In genomic region chr11:74672901-74673513, GRCm38 (mm10) we compare ENCODE assay signal across 12 mouse cellular contexts. TPM values are rescaled to one million over a fixed set of nuclear protein-coding genes. Genes with fewer than 3 reads are reported as not detected.
DNase-seq lines count a peak whose midpoint lies in the region; ATAC-seq lines count a peak whose summit lies in the region.
"Had no signal": no experiment of that assay in that cellular context is flagged by ENCODE, and none has a peak within 500 bp of the region (broad histone marks: within the 10 kb centered on the region; RNA-seq: fewer than 3 reads in every experiment).

No protein-coding gene starts in this region.

- no peaks in the 10 kb centered on the region; the same call in 1 of the 2 replicates for H3K4me1 ChIP-seq in heart, embryonic 16.5 days (ENCODE audit: control insufficient read depth, insufficient read depth, low read length)
- no peaks in the 10 kb centered on the region for H3K4me1 ChIP-seq in lung, embryonic 16.5 days (replicated peaks; ENCODE audit: control insufficient read depth, insufficient read depth, low read length)
- no peaks in the 10 kb centered on the region for H3K4me1 ChIP-seq in embryonic facial prominence, embryonic 15.5 days

- no peaks in the 10 kb centered on the region for H3K27me3 ChIP-seq in heart, embryonic 16.5 days (ENCODE audit: control insufficient read depth, insufficient read depth, low read length)
- no peaks in the 10 kb centered on the region for H3K27me3 ChIP-seq in lung, embryonic 16.5 days (ENCODE audit: control insufficient read depth, insufficient read depth, low read depth, low read length)
- H3K27me3 ChIP-seq in embryonic facial prominence, embryonic 15.5 days = no peaks in the 10 kb centered on the region
- H3K27me3 ChIP-seq: megakaryocyte, embryonic 14.5 days had no signal

- no peak; the same call in 1 of the 2 replicates for ATAC-seq in heart, embryonic 16.5 days (replicated peaks; ENCODE audit: extremely low read depth, insufficient read depth, low FRiP score)
- ATAC-seq in lung, embryonic 16.5 days (ENCODE audit: low read depth) = peak; percentile 10; the same call in 1 of the 2 replicates
- no peak for ATAC-seq in embryonic facial prominence, embryonic 15.5 days (ENCODE audit: insufficient number of reproducible peaks, low FRiP score, low TSS enrichment, low read depth)
- ATAC-seq in megakaryocyte-erythroid progenitor cell, adult 5-6 weeks (replicated peaks; ENCODE audit: low FRiP score, low TSS enrichment, poor library complexity, severe bottlenecking) = peak; percentile 25

- peaks cover 33% of the 10 kb centered on the region for H3K36me3 ChIP-seq in heart, embryonic 16.5 days (ENCODE audit: control insufficient read depth, insufficient read depth)
- peaks cover 21% of the 10 kb centered on the region for H3K36me3 ChIP-seq in lung, embryonic 16.5 days (ENCODE audit: control insufficient read depth, insufficient read depth, low read length)
- H3K36me3 ChIP-seq in embryonic facial prominence, embryonic 15.5 days = peaks cover 47% of the 10 kb centered on the region

- H3K4me2 ChIP-seq in heart, embryonic 16.5 days (ENCODE audit: low read depth, low read length) = no peak overlapping the region
- no peak overlapping the region for H3K4me2 ChIP-seq in lung, embryonic 16.5 days (ENCODE audit: low read depth, low read length)
- no peak overlapping the region for H3K4me2 ChIP-seq in embryonic facial prominence, embryonic 15.5 days (replicated peaks)

- H3K9ac ChIP-seq in heart, embryonic 16.5 days (ENCODE audit: low read length) = no peak overlapping the region
- H3K9ac ChIP-seq in lung, embryonic 16.5 days (ENCODE audit: low read length) = no peak overlapping the region
- H3K9ac ChIP-seq in embryonic facial prominence, embryonic 15.5 days = no peak overlapping the region

- intact Hi-C loops in heart, postnatal 10 days (cut with DNase I) = no loop called here

- H3K4me3 ChIP-seq in heart, embryonic 16.5 days (ENCODE audit: low read length) = no peak overlapping the region
- no peak overlapping the region for H3K4me3 ChIP-seq in lung, embryonic 16.5 days (ENCODE audit: low read length)
- H3K4me3 ChIP-seq in embryonic facial prominence, embryonic 15.5 days (replicated peaks) = no peak overlapping the region
- H3K4me3 ChIP-seq: left cerebral cortex, adult 2 months had no signal

- no peak for DNase-seq in heart, postnatal 10 days
- no peak for DNase-seq in lung, postnatal 36 days
- DNase-seq in cerebellum, postnatal 14 days = no peak
- no peak for DNase-seq in adrenal gland, postnatal 14 days
- DNase-seq: cerebellum, adult 11-12 months; lung, adult 2 months had no signal

- WGBS in heart, embryonic 16.5 days = 71% methylated on average over 6 of the region's 6 CpGs
- 75% methylated on average over 6 of the region's 6 CpGs for WGBS in lung, embryonic 16.5 days
- 75% methylated on average over 6 of the region's 6 CpGs for WGBS in embryonic facial prominence, embryonic 15.5 days

- H3K27ac ChIP-seq in heart, embryonic 16.5 days (ENCODE audit: low read length) = 0 out of 2 replicates have a peak overlapping the region, but pooled peaks have one; percentile 23
- H3K27ac ChIP-seq in lung, embryonic 16.5 days (ENCODE audit: low read length) = no peak overlapping the region
- 0 out of 2 replicates have a peak overlapping the region, but pooled peaks have one; percentile 17 for H3K27ac ChIP-seq in embryonic facial prominence, embryonic 15.5 days (replicated peaks)
- H3K27ac ChIP-seq: left cerebral cortex, adult 2 months had no signal

- no peaks in the 10 kb centered on the region for H3K9me3 ChIP-seq in heart, embryonic 16.5 days (replicated peaks; ENCODE audit: control insufficient read depth, low read length)
- no peaks in the 10 kb centered on the region for H3K9me3 ChIP-seq in lung, embryonic 16.5 days (ENCODE audit: control insufficient read depth, low read length)
- no peaks in the 10 kb centered on the region for H3K9me3 ChIP-seq in embryonic facial prominence, embryonic 15.5 days (replicated peaks)
- H3K9me3 ChIP-seq: megakaryocyte, embryonic 14.5 days had no signal

RNA-seq across cellular contexts. Expression of gene Cluh, which starts 23.7 kb away (rescaled TPM):
- polyA plus RNA-seq in heart, embryonic 16.5 days (2015; fragmentation: Nextera tagmentation; extraction: Ambion mirVana) = 63.0 and 73.4 TPM in 2 replicates
- total RNA-seq in heart, postnatal 10 days (2021) = 100 to 1,000 TPM; 234 to 237 TPM
- 17.7 and 18.9 TPM in 2 replicates for polyA plus RNA-seq in lung, embryonic 16.5 days (2015; fragmentation: Nextera tagmentation; extraction: Ambion mirVana)
- 26.6 and 27.1 TPM in 2 replicates for polyA plus RNA-seq in embryonic facial prominence, embryonic 15.5 days (2015; fragmentation: Nextera tagmentation; extraction: Ambion mirVana)
- 90.8 and 92.3 TPM in 2 replicates for total RNA-seq in megakaryocyte-erythroid progenitor cell, adult 5-6 weeks (2014; fragmentation: Nextera tagmentation)
- total RNA-seq in megakaryocyte-erythroid progenitor cell, adult 5-6 weeks (2017) = 42.9 and 64.3 TPM in 2 replicates
- total RNA-seq in adrenal gland, postnatal 14 days (2021) = 245 and 246 TPM in 2 replicates

RNA-seq across cellular contexts. Expression of gene Pafah1b1, which starts 51.5 kb away (rescaled TPM):
- polyA plus RNA-seq in heart, embryonic 16.5 days (2015; fragmentation: Nextera tagmentation; extraction: Ambion mirVana) = 41.7 and 53.1 TPM in 2 replicates
- total RNA-seq in heart, postnatal 10 days (2021) = 100 to 1,000 TPM; 236 to 281 TPM
- 40.7 and 44.9 TPM in 2 replicates for polyA plus RNA-seq in lung, embryonic 16.5 days (2015; fragmentation: Nextera tagmentation; extraction: Ambion mirVana)
- polyA plus RNA-seq in embryonic facial prominence, embryonic 15.5 days (2015; fragmentation: Nextera tagmentation; extraction: Ambion mirVana) = 44.0 and 44.5 TPM in 2 replicates
- 41.2 and 43.9 TPM in 2 replicates for total RNA-seq in megakaryocyte-erythroid progenitor cell, adult 5-6 weeks (2014; fragmentation: Nextera tagmentation)
- total RNA-seq in megakaryocyte-erythroid progenitor cell, adult 5-6 weeks (2017) = 46.5 and 58.5 TPM in 2 replicates
- total RNA-seq in adrenal gland, postnatal 14 days (2021) = 140 and 142 TPM in 2 replicates

RNA-seq across cellular contexts. Expression of gene Ccdc92b, which starts 53.6 kb away (rescaled TPM):
- polyA plus RNA-seq in heart, embryonic 16.5 days (2015; fragmentation: Nextera tagmentation; extraction: Ambion mirVana) = 0.26 and 0.34 TPM in 2 replicates
- under 1 TPM; 0.45 to 0.52 TPM for total RNA-seq in heart, postnatal 10 days (2021)
- 0.33 and 0.53 TPM in 2 replicates for polyA plus RNA-seq in lung, embryonic 16.5 days (2015; fragmentation: Nextera tagmentation; extraction: Ambion mirVana)
- polyA plus RNA-seq in embryonic facial prominence, embryonic 15.5 days (2015; fragmentation: Nextera tagmentation; extraction: Ambion mirVana) = 0.46 and 0.71 TPM in 2 replicates
- total RNA-seq in megakaryocyte-erythroid progenitor cell, adult 5-6 weeks (2014; fragmentation: Nextera tagmentation) = 0.66 TPM in 1 of 2 replicates, not detected in the other
- total RNA-seq in megakaryocyte-erythroid progenitor cell, adult 5-6 weeks (2017) = 0.57 TPM in 1 of 2 replicates, not detected in the other
- 2.9 and 3.1 TPM in 2 replicates for total RNA-seq in adrenal gland, postnatal 14 days (2021)

Comparison
In these comparisons a context has a peak if more than half of its experiments do, and no peak if none do; other contexts are left out.
1. ATAC-seq: peak in lung, embryonic 16.5 days (single experiment) and megakaryocyte-erythroid progenitor cell, adult 5-6 weeks (single experiment); none in heart, embryonic 16.5 days (single experiment) and embryonic facial prominence, embryonic 15.5 days (single experiment).